Mouse (Mus musculus) heart, postnatal 25 days (tissue): ENCODE measurements around the gene Olfr788. TPM values are rescaled to one million over a fixed set of nuclear protein-coding genes. Genes with fewer than 3 reads are reported as not detected.

Experiments used
- DNase-seq: peaks from one replicate; pipeline ENCODE4 v3.0.0; 2022; ENCODE audit warnings: low spot score
- intact Hi-C: fragments of 180-260 bp; cut with DNase I; formaldehyde crosslinking; loops from one replicate; pipeline ENCODE4 v1.15.1; 2025
- total RNA-seq, 2 experiments: library from RNA; stranded (reverse); gene quantifications; 2 replicates each; pipeline ENCODE4 v1.2.3; 2021

Gene Olfr788
- total RNA-seq: not detected

- no peak for DNase-seq
- intact Hi-C loops: no loop called here
Observed at GRCm38 (mm10) chr10:129470698-129471097, at the start of gene Olfr788. TSS of gene Olfr788 (plus strand) at chr10:129470998.

- intact Hi-C loops: no loop called here
- no peak for DNase-seq
Observed at GRCm38 (mm10) chr10:129427006-129427405, 43.8 kb upstream of the Olfr788 start, which contains the start of gene Olfr786. TSS of gene Olfr786 (plus strand) at chr10:129427306.

GRCm38 (mm10) chr10:129461562-129461961 lies 9.2 kb upstream of the Olfr788 start, which contains the start of gene Olfr787:
TSS of gene Olfr787 (plus strand) at chr10:129461862.
- intact Hi-C loops: no loop called here
- no peak for DNase-seq

- DNase-seq: no peak
- intact Hi-C loops: no loop called here
Observed at GRCm38 (mm10) chr10:129473256-129473655, 2.5 kb downstream of the Olfr788 start.

GRCm38 (mm10) chr10:129473723-129474122 lies 2.9 kb downstream of the Olfr788 start:
- intact Hi-C loops: no loop called here
- DNase-seq: no peak

- DNase-seq: no peak
Observed at GRCm38 (mm10) chr10:129484452-129484851, 13.7 kb downstream of the Olfr788 start, which contains the start of gene Olfr789. TSS of gene Olfr789 (plus strand) at chr10:129484752.

GRCm38 (mm10) chr10:129490101-129490500 lies 19.3 kb downstream of the Olfr788 start:
- DNase-seq: no peak
- intact Hi-C loops: no loop called here

More at GRCm38 (mm10) chr10:129484452-129484851, 13.7 kb downstream of the Olfr788 start, which contains the start of gene Olfr789:
- intact Hi-C loops: no loop called here

- DNase-seq: no peak
- intact Hi-C loops: no loop called here
Observed at GRCm38 (mm10) chr10:129498192-129498591, 27.4 kb downstream of the Olfr788 start, which contains the start of gene Olfr790. TSS of gene Olfr790 (plus strand) at chr10:129498492.

GRCm38 (mm10) chr10:129521492-129521891 lies 50.7 kb downstream of the Olfr788 start, which contains the start of gene Olfr791:
TSS of gene Olfr791 (plus strand) at chr10:129521792.
- intact Hi-C loops: no loop called here

More at GRCm38 (mm10) chr10:129521492-129521891, 50.7 kb downstream of the Olfr788 start, which contains the start of gene Olfr791:
- DNase-seq: no peak

Other genes starting within 250 kb of the Olfr788 start
- gene Olfr774, start 234.8 kb upstream of the Olfr788 start, total RNA-seq: not detected
- not detected for gene Olfr775, start 222.6 kb upstream of the Olfr788 start, total RNA-seq
- gene Olfr776, start 211.9 kb upstream of the Olfr788 start, total RNA-seq: not detected
- gene Olfr777, start 199.5 kb upstream of the Olfr788 start, total RNA-seq: not detected
- gene Olfr780, start 152.9 kb upstream of the Olfr788 start, total RNA-seq: not detected
- gene Olfr781, start 142.1 kb upstream of the Olfr788 start, total RNA-seq: not detected
- gene Olfr782, start 122.1 kb upstream of the Olfr788 start, total RNA-seq: not detected
- gene Olfr784, start 86.9 kb upstream of the Olfr788 start, total RNA-seq: not detected
- gene Olfr785, start 65.6 kb upstream of the Olfr788 start, total RNA-seq: not detected
- not detected for gene Olfr786, start 43.7 kb upstream of the Olfr788 start, total RNA-seq
- not detected for gene Olfr787, start 9.1 kb upstream of the Olfr788 start, total RNA-seq
- gene Olfr789, start 13.8 kb downstream of the Olfr788 start, total RNA-seq: not detected
- gene Olfr790, start 27.5 kb downstream of the Olfr788 start, total RNA-seq: not detected
- not detected for gene Olfr791, start 50.8 kb downstream of the Olfr788 start, total RNA-seq
- gene Olfr792, start 68.2 kb downstream of the Olfr788 start, total RNA-seq: not detected
- gene Olfr794, start 96.7 kb downstream of the Olfr788 start, total RNA-seq: not detected
- not detected for gene Olfr796, start 141.6 kb downstream of the Olfr788 start, total RNA-seq
- gene Olfr798, start 156.9 kb downstream of the Olfr788 start, total RNA-seq: not detected
- gene Olfr799, start 166.5 kb downstream of the Olfr788 start, total RNA-seq: not detected
- gene Olfr800, start 186.7 kb downstream of the Olfr788 start, total RNA-seq: not detected
- not detected for gene Olfr801, start 202.9 kb downstream of the Olfr788 start, total RNA-seq
- not detected for gene Olfr802, start 217.2 kb downstream of the Olfr788 start, total RNA-seq
- not detected for gene Olfr803, start 223.3 kb downstream of the Olfr788 start, total RNA-seq
- not detected for gene Olfr804, start 232.2 kb downstream of the Olfr788 start, total RNA-seq